Mouse (Mus musculus) ovary, postnatal 36 days (tissue): ENCODE data around the gene Gm20914.
"Not testable (repeated sequence)": the region's sequence is repeated elsewhere in the genome, so short reads cannot be mapped to it uniquely, and the experiment has no call there.

Source experiments
- DNase-seq: peaks from one replicate; pipeline ENCODE4 v3.0.0; 2022; ENCODE audit warnings: low spot score, mixed read lengths

Gene Gm20914

GRCm38 (mm10) chrY:5725678-5726077 lies at the start of gene Gm20914:
Gene Gm20914 (plus strand): TSS chrY:5725978.
- not testable (repeated sequence) for DNase-seq
